Mouse (Mus musculus) forebrain, embryonic 15.5 days (tissue): ENCODE results near the gene Igsf3. TPM values are rescaled to one million over a fixed set of nuclear protein-coding genes. Genes with fewer than 3 reads are reported as not detected.

Experiments used
- ATAC-seq: fragments of 200-750 bp; cut with Nextera tagmentation; replicated peaks from 2 replicates; pipeline ENCODE4 v1.8.0; 2017; ENCODE audit warnings: mild to moderate bottlenecking, moderate TSS enrichment, moderate library complexity
- H3K27ac ChIP-seq: fragments of 300-500 bp; sonication (generic); replicated peaks from 2 replicates; pipeline ENCODE4 v1.5.1; 2015; ENCODE audit warnings: mild to moderate bottlenecking, inconsistent platforms
- H3K27me3 ChIP-seq: fragments of 300-500 bp; sonication (generic); 2 replicates; pipeline ENCODE4 v1.6.1; 2015; ENCODE audit warnings: inconsistent platforms
- H3K36me3 ChIP-seq: fragments of 300-500 bp; sonication (generic); 2 replicates; pipeline ENCODE4 v1.6.1; 2015; ENCODE audit warnings: mild to moderate bottlenecking, inconsistent platforms
- H3K4me1 ChIP-seq: fragments of 300-500 bp; sonication (generic); 2 replicates; pipeline ENCODE4 v1.6.1; 2015; ENCODE audit warnings: inconsistent platforms
- H3K4me2 ChIP-seq: fragments of 300-500 bp; sonication (generic); replicated peaks from 2 replicates; pipeline ENCODE4 v1.6.1; 2015; ENCODE audit warnings: mild to moderate bottlenecking, inconsistent platforms
- H3K4me3 ChIP-seq: fragments of 300-500 bp; sonication (generic); 2 replicates; pipeline ENCODE4 v1.5.1; 2015; ENCODE audit warnings: mild to moderate bottlenecking, inconsistent platforms
- H3K9ac ChIP-seq: fragments of 300-500 bp; sonication (generic); replicated peaks from 2 replicates; pipeline ENCODE4 v1.6.1; 2015; ENCODE audit warnings: mild to moderate bottlenecking, inconsistent platforms
- H3K9me3 ChIP-seq: fragments of 300-500 bp; sonication (generic); 2 replicates; pipeline ENCODE4 v1.6.1; 2016; ENCODE audit warnings: inconsistent platforms
- WGBS: fragments of 180-500 bp; shearing (Covaris S2); methylation state at CpG from one replicate; pipeline ENCODE4 v1.1.7; 2015; ENCODE audit warnings: mixed read lengths; 5-methylcytosine and 5-hydroxymethylcytosine counted together
- polyA plus RNA-seq: library from polyadenylated mRNA; unstranded; fragments of >200 nt; fragmentation: Nextera tagmentation; extraction: Ambion mirVana; gene quantifications from 2 replicates; pipeline ENCODE4 v1.2.1, GENCODE M21; 2015

Igsf3 gene
- polyA plus RNA-seq, 1 experiment from 2014 or later, result 95.0 TPM

DNA sequence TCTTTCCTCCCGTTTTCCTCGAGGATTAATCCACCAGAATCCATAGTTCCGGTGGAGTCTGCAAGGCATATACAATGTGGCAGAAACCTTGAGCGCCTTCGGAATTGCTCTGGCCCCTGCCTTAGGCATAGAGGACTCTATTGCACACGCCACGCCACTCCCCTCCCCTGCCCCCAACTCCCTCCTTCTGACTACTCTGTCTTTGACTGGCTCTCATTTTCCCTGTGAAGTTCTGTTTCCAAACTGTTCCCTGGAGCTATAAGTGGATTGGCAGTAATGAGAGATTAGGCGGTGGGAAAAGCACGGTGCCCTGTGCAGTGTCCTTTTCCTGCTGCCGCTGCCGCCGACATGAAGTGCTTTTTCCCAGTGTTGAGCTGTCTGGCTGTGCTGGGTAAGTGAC, 1.2 kb downstream of the Igsf3 start:
- no peaks in the 10 kb centered on the region for H3K27me3 ChIP-seq
- peaks cover 56% of the 10 kb centered on the region for H3K4me1 ChIP-seq
- peak overlapping the region; percentile 90 for H3K9ac ChIP-seq
- H3K4me2 ChIP-seq, result peak overlapping the region; percentile 84
- H3K27ac ChIP-seq, result peak overlapping the region; percentile 71
- peak overlapping the region; percentile 62 for H3K4me3 ChIP-seq
- H3K36me3 ChIP-seq, result no peaks in the 10 kb centered on the region
- under 1% methylated on average over 12 of the region's 12 CpGs for WGBS
- peak; percentile 59 for ATAC-seq
- H3K9me3 ChIP-seq, result no peaks in the 10 kb centered on the region

DNA sequence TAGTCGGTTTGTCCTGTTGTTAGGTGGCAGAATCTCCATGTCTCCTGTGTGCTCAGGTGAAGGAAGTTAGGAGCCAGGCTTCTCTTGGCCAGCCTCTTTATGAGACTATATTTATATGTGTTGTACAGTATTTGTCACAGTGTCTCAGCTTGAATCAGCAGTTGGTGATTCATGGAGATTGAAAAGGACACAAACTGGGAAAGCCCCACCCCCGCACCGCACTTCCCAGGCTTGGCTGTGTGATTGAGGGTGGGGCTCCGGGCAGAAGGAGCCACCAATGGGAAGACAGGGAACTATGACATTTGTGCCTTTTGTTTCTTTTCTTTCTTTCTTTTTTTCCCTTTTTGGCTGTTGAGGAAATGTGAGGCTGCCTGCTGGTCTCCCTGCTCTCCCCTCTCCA, 2.9 kb downstream of the Igsf3 start:
- H3K27me3 ChIP-seq, result no peaks in the 10 kb centered on the region
- ATAC-seq, result peak; percentile 46
- H3K4me1 ChIP-seq, result peaks cover 67% of the 10 kb centered on the region
- H3K27ac ChIP-seq, result peak overlapping the region; percentile 42; the same call in 1 of the 2 replicates
- 23% methylated on average over 4 of the region's 4 CpGs for WGBS
- H3K4me3 ChIP-seq, result peak overlapping the region; percentile 62
- H3K4me2 ChIP-seq, result peak overlapping the region; percentile 84
- no peaks in the 10 kb centered on the region for H3K9me3 ChIP-seq
- no peaks in the 10 kb centered on the region for H3K36me3 ChIP-seq
- H3K9ac ChIP-seq, result peak overlapping the region; percentile 39; the same call in 1 of the 2 replicates

DNA sequence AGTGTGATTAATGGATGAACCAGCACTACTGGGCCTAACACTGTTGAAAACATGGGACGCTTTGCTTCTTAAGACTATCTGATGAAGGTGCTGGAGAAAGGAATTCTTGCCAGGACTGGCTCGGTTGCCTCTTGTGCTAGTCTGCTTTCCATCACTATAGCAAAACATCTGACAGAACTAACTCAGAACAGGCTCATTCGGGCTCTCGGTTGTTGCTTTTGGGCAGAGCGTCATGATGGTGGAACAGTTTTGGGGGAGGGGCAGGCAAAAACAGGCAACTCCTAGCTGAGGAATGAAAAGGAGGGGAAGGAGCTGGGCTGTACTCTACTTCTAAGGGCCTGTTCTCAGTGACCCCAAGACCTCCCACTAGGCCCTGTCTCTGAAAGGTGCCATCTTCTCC, 4.8 kb downstream of the Igsf3 start:
- H3K27ac ChIP-seq, result no peak overlapping the region
- H3K9ac ChIP-seq, result no peak overlapping the region
- no peaks in the 10 kb centered on the region for H3K36me3 ChIP-seq
- peak overlapping the region; percentile 84 for H3K4me2 ChIP-seq
- 84% methylated on average over 5 of the region's 5 CpGs for WGBS
- H3K4me1 ChIP-seq, result peaks cover 65% of the 10 kb centered on the region
- H3K4me3 ChIP-seq, result no peak overlapping the region
- H3K9me3 ChIP-seq, result no peaks in the 10 kb centered on the region
- ATAC-seq, result no peak
- no peaks in the 10 kb centered on the region for H3K27me3 ChIP-seq

DNA sequence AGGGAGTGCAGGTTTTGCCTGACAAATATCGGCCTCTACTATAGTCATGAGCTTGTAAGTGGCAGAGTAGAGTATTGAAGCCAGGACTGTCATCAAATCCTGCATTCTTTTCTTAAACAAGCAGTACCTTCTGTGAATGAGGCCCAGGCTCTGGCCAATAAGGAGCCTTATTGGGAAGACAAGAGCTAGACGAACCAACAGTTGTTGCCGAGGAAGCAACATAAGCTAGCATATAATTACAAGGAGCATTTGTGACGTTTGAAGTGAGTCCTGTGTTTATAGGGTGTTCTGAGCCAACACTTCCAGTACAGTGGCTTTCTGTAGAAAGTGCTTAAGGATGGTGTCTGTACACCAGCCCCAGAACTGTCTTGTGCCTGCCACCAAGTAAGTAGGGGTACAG, 5.9 kb downstream of the Igsf3 start:
- Histone ChIP-seq H3K36me3 (no peaks in the 10 kb centered on the region), H3K9me3 (no peaks in the 10 kb centered on the region), H3K4me2 (peak overlapping the region; percentile 7; the same call in 1 of the 2 replicates), H3K4me3 (0 out of 2 replicates have a peak overlapping the region, but pooled peaks have one; percentile 7), H3K27ac (no peak overlapping the region), H3K9ac (no peak overlapping the region), H3K4me1 (peaks cover 68% of the 10 kb centered on the region), H3K27me3 (no peaks in the 10 kb centered on the region)
- 27% methylated on average over 4 of the region's 4 CpGs for WGBS
- ATAC-seq, result 0 out of 2 replicates have a peak, but pooled peaks have one; percentile 18

DNA sequence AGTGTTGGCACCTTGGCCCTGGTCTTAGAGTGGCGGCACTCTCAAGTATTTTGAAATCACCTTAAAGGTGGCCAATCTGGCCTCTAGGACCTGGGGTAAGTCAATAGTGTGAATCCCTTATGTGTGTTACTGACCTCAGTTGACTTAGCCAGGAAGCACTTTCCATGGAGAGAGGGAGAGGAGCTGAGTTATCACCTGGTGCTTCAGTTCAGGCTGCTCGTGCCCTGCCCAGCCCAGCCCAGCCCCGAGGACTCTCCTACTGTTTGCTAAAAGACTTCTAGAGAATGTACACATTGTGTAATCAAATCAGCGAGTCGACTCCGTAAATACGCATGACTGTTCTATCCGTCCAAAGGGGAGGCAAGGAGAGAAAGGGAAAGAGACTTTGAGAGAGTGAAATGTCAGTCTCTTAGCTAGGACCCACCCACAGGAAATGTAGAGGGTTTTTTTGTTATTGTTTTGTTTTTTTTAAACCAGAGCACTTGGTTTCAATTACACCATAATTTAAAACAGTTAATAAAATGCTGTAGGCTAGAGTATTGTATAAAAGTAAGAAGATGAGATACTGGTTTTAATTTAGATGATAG, 9.6 kb downstream of the Igsf3 start:
- 76% methylated on average over 8 of the region's 8 CpGs for WGBS
- ATAC-seq, result no peak
- Histone ChIP-seq H3K4me2 (no peak overlapping the region), H3K9ac (no peak overlapping the region), H3K4me1 (peaks cover 62% of the 10 kb centered on the region), H3K27me3 (no peaks in the 10 kb centered on the region), H3K27ac (no peak overlapping the region), H3K9me3 (no peaks in the 10 kb centered on the region), H3K4me3 (no peak overlapping the region), H3K36me3 (no peaks in the 10 kb centered on the region)

DNA sequence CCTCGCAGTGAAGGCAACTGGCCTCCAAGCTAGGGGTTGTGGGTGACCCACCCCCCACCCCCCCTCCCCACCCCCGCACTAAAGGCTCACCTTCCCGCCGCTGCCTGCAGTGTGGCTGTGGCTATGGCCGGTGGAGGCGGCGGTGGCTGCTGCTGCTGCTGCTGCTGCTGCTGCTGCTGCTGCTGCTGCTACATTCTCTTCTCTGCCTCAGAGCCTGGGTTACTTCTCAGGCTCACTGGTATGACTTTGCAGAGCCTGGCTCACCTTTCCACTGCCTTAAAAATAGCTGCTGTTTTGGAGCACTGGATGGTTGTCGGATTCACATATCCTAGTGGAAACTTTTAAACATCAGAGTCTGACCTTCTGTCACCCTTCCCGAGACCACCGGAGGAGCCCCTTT, 11.0 kb downstream of the Igsf3 start:
- Histone ChIP-seq H3K27me3 (no peaks in the 10 kb centered on the region), H3K9ac (no peak overlapping the region), H3K9me3 (no peaks in the 10 kb centered on the region), H3K4me3 (no peak overlapping the region), H3K27ac (no peak overlapping the region), H3K4me2 (no peak overlapping the region), H3K36me3 (no peaks in the 10 kb centered on the region), H3K4me1 (peaks cover 58% of the 10 kb centered on the region)
- 10% methylated on average over 10 of the region's 10 CpGs for WGBS
- ATAC-seq, result no peak

DNA sequence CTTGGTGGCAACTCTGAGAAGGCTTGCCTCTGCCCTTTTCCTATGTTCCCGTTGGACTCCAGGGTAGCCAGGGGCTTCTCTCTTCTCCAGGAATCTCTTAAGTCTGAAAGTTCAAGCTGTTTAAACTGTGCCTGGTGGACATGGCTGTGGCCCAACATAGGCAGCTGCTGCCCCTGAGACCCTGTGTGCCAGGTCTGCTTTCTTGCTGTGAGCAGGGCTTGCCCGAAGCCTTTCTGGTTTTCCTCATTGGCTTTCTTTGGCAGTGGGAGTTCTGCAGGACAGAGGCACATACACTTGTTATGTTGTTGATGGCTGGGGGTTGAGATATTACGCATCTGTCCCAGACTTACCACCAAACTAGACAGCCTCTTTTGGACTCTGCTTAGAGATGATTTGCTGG, 12.7 kb downstream of the Igsf3 start:
- no peaks in the 10 kb centered on the region for H3K9me3 ChIP-seq
- H3K4me2 ChIP-seq, result no peak overlapping the region
- peaks cover 60% of the 10 kb centered on the region for H3K4me1 ChIP-seq
- H3K4me3 ChIP-seq, result no peak overlapping the region
- WGBS, result 86% methylated on average over 3 of the region's 3 CpGs
- no peak overlapping the region for H3K9ac ChIP-seq
- H3K27ac ChIP-seq, result no peak overlapping the region
- H3K36me3 ChIP-seq, result no peaks in the 10 kb centered on the region
- no peaks in the 10 kb centered on the region for H3K27me3 ChIP-seq
- no peak for ATAC-seq

DNA sequence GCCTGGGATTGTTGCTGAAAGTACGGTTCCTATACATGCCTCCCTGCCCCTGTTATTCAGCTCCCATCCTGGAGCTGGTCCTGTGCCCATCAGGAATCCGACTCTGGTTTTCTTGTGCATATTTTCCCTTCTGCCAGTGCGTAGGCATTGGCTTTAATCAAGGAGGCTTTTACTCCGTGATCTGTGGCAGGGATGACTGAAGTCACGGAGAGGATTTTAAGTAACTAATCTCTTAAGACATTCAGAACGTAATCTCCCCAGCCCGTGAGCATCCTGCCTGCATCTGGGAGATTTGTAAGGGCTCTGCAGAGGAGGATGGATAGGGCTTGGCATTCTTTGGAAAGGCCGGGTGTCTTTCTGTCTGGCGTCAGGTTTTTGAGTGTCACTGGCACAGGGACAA, 13.6 kb downstream of the Igsf3 start:
- peaks cover 67% of the 10 kb centered on the region for H3K4me1 ChIP-seq

DNA sequence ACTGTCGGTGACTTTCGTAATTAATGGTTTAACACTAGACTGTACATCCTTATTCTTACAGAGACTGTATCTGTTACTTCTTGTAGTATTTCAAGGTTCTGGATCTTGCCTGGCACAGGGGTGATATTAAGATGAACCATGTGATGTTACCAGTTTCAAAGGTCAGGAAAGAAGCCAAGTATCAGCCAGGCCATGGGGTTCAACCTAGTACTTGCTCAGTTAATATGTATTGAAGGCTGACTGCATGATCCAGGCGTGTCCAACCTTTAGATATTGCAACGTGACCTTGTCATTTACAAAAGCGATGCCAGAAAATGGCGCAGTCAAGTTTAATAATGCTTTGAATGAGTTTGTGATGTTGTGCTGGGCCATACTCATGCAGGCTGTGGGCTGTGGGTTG, 15.1 kb downstream of the Igsf3 start:
- H3K4me1 ChIP-seq, result peaks cover 77% of the 10 kb centered on the region
- no peak for ATAC-seq
- H3K27me3 ChIP-seq, result no peaks in the 10 kb centered on the region
- H3K4me2 ChIP-seq, result no peak overlapping the region
- no peak overlapping the region for H3K27ac ChIP-seq
- no peaks in the 10 kb centered on the region for H3K9me3 ChIP-seq
- H3K36me3 ChIP-seq, result no peaks in the 10 kb centered on the region
- no peak overlapping the region for H3K9ac ChIP-seq
- 95% methylated on average over 6 of the region's 6 CpGs for WGBS
- H3K4me3 ChIP-seq, result no peak overlapping the region

More for the DNA sequence above, 13.6 kb downstream of the Igsf3 start:
- H3K27ac ChIP-seq, result no peak overlapping the region
- H3K4me3 ChIP-seq, result no peak overlapping the region
- H3K36me3 ChIP-seq, result no peaks in the 10 kb centered on the region
- no peak overlapping the region for H3K4me2 ChIP-seq
- H3K9ac ChIP-seq, result no peak overlapping the region
- no peaks in the 10 kb centered on the region for H3K27me3 ChIP-seq
- H3K9me3 ChIP-seq, result no peaks in the 10 kb centered on the region
- no peak for ATAC-seq
- 22% methylated on average over 9 of the region's 9 CpGs for WGBS

DNA sequence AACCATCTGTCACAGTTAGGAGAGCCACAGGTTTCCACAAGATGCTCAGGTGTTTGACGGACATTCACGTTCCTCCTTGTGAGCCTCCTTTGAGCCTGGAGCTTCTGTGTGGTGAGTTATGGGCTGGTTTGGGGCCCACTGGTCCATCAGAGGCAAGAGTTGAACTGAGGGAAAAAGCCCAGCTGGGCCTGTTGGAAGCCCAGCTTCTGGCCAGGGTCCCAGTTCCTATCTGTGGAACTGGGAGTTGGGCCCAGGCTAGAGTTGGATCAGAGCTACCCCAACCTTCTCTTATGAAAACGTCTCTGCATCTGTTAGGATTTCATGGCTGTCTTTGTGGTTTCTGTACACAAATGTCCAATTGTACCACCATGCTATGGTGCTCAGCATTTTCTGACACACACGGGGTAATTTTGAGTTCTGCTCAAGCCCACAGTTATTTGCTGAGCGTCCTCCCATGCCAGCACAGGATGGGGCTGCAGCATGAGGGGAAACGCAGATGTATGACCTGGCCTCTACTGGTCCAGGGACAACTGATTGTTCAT, 16.3 kb downstream of the Igsf3 start:
- Histone ChIP-seq H3K4me2 (no peak overlapping the region), H3K27ac (no peak overlapping the region), H3K9me3 (no peaks in the 10 kb centered on the region), H3K4me3 (no peak overlapping the region), H3K4me1 (peaks cover 83% of the 10 kb centered on the region), H3K27me3 (no peaks in the 10 kb centered on the region), H3K9ac (no peak overlapping the region), H3K36me3 (no peaks in the 10 kb centered on the region)
- no peak for ATAC-seq
- WGBS, result 79% methylated on average over 6 of the region's 6 CpGs

DNA sequence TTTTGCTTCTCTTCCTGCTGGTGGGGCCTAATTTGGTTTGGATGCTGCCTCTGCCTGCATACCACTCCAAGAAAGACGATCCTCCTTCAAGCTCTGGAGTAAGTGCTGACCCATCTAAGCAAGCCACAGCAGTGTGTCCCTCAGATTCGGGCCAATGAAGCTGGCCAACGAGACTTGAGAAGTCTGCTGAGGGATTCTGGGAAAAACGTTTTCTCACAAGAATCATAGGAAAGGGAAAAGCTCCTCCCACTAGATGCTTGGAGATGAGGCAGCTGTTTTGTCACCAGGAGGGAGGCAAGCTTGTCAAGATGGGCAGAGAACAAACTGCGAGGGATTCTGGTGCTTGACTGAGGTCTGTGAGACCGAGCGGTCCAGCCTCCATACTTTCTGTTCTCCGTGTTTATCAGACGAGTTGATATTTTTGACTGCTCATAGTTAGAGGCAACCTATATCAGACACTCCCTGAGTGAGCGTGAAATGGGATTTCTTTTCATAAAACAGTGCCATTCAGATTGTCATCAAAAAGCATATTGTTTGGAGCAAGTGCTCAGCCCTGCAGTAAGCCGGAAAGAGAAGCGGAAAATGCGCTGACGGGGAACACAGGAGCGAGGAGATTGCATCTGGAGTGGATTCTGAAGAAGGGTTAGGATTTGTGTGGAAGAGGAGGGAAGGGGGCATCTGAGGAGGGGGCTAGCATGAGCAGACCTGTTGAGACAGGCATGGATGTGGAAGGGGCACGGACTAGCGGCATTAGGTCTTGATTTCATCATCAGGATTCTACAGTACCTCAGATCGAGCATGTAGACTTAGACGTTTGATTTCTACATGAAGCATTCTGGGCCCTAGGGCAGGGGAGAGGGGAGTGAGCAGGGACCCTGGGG, 17.0 kb downstream of the Igsf3 start:
- no peaks in the 10 kb centered on the region for H3K9me3 ChIP-seq
- no peak overlapping the region for H3K4me3 ChIP-seq
- no peak overlapping the region for H3K4me2 ChIP-seq
- H3K27me3 ChIP-seq, result no peaks in the 10 kb centered on the region
- ATAC-seq, result no peak
- no peaks in the 10 kb centered on the region for H3K36me3 ChIP-seq
- WGBS, result 67% methylated on average over 19 of the region's 19 CpGs
- H3K9ac ChIP-seq, result no peak overlapping the region
- H3K4me1 ChIP-seq, result peaks cover 86% of the 10 kb centered on the region
- H3K27ac ChIP-seq, result 0 out of 2 replicates have a peak overlapping the region, but pooled peaks have one; percentile 18

DNA sequence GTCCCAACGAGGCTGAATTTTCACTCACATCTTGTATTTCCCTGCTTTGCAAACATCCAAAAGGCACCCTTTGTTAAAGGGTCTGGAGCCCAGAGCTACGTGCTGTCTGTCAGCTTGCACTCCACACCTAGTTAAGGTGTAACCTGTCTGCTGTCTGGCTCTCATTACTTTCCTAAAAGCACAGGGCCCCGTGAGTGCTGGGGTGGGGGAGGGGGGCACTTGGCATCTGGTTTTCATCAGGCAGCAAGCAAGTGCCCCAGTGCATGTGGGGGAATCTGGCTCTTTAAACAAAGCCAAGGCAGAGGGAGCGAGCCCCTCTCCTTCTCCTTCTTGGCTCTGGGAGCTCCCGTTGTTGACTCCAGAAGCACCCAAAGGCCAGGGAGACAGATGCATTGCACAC, 18.5 kb downstream of the Igsf3 start:
- no peaks in the 10 kb centered on the region for H3K36me3 ChIP-seq
- no peak overlapping the region for H3K4me2 ChIP-seq
- no peak overlapping the region for H3K9ac ChIP-seq
- H3K9me3 ChIP-seq, result no peaks in the 10 kb centered on the region
- no peaks in the 10 kb centered on the region for H3K27me3 ChIP-seq
- 51% methylated on average over 5 of the region's 5 CpGs for WGBS
- ATAC-seq, result no peak
- H3K4me1 ChIP-seq, result peaks cover 85% of the 10 kb centered on the region
- no peak overlapping the region for H3K27ac ChIP-seq
- no peak overlapping the region for H3K4me3 ChIP-seq
